Mouse (Mus musculus): ENCODE data around the gene Gm11639.

DNA sequence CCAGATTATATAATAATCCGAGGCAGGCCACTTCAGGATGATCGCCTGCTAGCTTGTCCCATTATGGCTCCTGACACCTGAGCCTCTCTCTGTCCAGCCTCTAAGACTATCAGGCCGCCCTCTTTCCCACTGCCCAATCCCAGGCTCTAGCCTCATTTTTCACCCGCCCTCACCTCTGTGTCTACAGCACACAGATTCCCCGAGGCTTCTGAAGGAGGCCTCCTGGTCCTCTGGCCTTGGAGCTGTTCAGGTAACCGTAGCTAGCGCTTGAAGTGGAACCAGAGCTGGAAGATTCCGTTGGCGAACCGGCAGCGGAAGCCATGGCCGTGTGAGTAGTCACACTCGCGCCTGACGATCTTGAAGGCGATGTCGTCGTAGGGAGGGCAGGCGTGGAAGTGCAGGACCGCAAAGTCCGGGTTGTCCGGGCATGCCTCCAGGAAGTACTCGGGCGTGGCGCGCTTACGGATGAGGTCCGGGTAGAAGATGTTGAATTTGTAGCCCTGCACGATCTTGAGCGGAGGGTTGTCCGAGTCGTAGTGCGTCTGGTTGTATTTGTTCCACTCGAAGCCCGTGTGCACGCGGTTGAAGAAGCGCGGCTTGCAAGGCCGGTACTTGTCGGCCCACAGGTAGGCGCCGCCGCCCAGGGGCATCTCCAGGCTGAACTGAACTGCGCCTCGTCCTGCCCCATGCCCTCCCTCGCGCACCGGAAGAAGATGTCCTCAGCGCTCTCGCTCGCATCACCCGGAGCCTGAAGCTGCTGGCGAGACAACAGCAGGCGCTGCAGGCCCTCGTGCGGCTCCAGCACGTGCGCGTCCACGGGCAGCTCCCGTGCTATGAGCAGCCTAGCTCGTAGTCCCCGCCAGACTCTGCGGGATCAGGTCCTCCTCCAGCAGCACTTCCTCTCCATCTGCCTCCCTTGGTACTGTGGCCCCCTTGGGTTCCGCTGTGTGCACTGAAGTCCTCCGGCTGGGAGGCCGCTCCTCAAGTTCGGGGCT lies 479.3 kb downstream of the Gm11639 start:
- TF ChIP-seq FOSL1 (IDR thresholded peaks at IDR 0.05; ENCODE audit: insufficient read depth, low read length, poor library complexity, severe bottlenecking) (no peak), CTCF (IDR thresholded peaks at IDR 0.05; ENCODE audit: control insufficient read depth, insufficient read depth, insufficient read length) (no peak), USF1 (IDR thresholded peaks at IDR 0.05; ENCODE audit: low read depth) (no peak)

Data from C2C12 (cell line).